Mouse (Mus musculus): ENCODE data around the gene Abhd2.

GRCm38 (mm10) chr7:79284160-79284888, 11.3 kb downstream of the Abhd2 start:
- TF ChIP-seq POLR2A (IDR thresholded peaks at IDR 0.05; ENCODE audit: control insufficient read depth, extremely low read depth, insufficient read depth, low read length, poor library complexity) (no peak), CTCF (IDR thresholded peaks at IDR 0.05; ENCODE audit: borderline replicate concordance, control insufficient read depth, extremely low read depth, insufficient read depth, low read length, poor library complexity) (no peak)

Measured in thymus, adult 2 months (tissue).